Mouse (Mus musculus) heart, postnatal 0 days (tissue): Measurements from ENCODE around the gene Tmem259. TPM values are rescaled to one million over a fixed set of nuclear protein-coding genes. Genes with fewer than 3 reads are reported as not detected.

Source experiments
- ATAC-seq: fragments of 200-750 bp; cut with Nextera tagmentation; 2 replicates; pipeline ENCODE4 v1.8.0; 2017; ENCODE audit warnings: low read depth, moderate number of reproducible peaks, moderate library complexity; ENCODE audit not compliant: insufficient read depth
- DNase-seq: peaks from one replicate; pipeline ENCODE4 v3.0.0-alpha.2; 2016; ENCODE audit warnings: low spot score
- H3K27ac ChIP-seq: fragments of 300-500 bp; sonication (generic); 2 replicates; pipeline ENCODE4 v1.5.1; 2014; ENCODE audit warnings: low read depth, mild to moderate bottlenecking
- H3K27me3 ChIP-seq: fragments of 300-500 bp; sonication (generic); 2 replicates; pipeline ENCODE4 v1.6.1; 2014; ENCODE audit warnings: low read length, mixed read lengths; ENCODE audit not compliant: control insufficient read depth, insufficient read depth
- H3K36me3 ChIP-seq: fragments of 300-500 bp; sonication (generic); replicated peaks from 2 replicates; pipeline ENCODE4 v1.6.1; 2014; ENCODE audit warnings: low read length, mixed read lengths; ENCODE audit not compliant: control insufficient read depth, insufficient read depth
- H3K4me1 ChIP-seq: fragments of 300-500 bp; sonication (generic); 2 replicates; pipeline ENCODE4 v1.6.1; 2014; ENCODE audit warnings: antibody characterized with exemption; ENCODE audit not compliant: control insufficient read depth, insufficient read depth
- H3K4me2 ChIP-seq: fragments of 300-500 bp; sonication (generic); 2 replicates; pipeline ENCODE4 v1.6.1; 2014; ENCODE audit warnings: low read depth, mild to moderate bottlenecking, low read length, moderate library complexity
- H3K4me3 ChIP-seq: fragments of 300-500 bp; sonication (generic); 2 replicates; pipeline ENCODE4 v1.5.1; 2014; ENCODE audit warnings: low read depth, low read length
- H3K9ac ChIP-seq: fragments of 300-500 bp; sonication (generic); replicated peaks from 2 replicates; pipeline ENCODE4 v1.6.1; 2014; ENCODE audit warnings: low read depth, low read length, mixed read lengths
- H3K9me3 ChIP-seq: fragments of 300-500 bp; sonication (generic); replicated peaks from 2 replicates; pipeline ENCODE4 v1.6.1; 2016; ENCODE audit warnings: low read length; ENCODE audit not compliant: control insufficient read depth
- CTCF ChIP-seq: IDR thresholded peaks from 2 replicates; pipeline ENCODE4 v1.5.1; 2016; ENCODE audit warnings: antibody characterized with exemption, control low read depth, low read depth
- EP300 ChIP-seq: IDR thresholded peaks from 2 replicates; pipeline ENCODE4 v1.6.1; 2016; ENCODE audit warnings: antibody characterized with exemption, low read depth
- whole genome bisulfite sequencing: fragments of 180-500 bp; shearing (Covaris S2); extraction: QIAGEN DNeasy Blood & Tissue Kit; methylation state at CpG from one replicate; pipeline ENCODE4 v1.1.7; 2014; 5-methylcytosine and 5-hydroxymethylcytosine counted together
- polyA plus RNA-seq: library from polyadenylated mRNA; unstranded; fragments of >200 nt; fragmentation: Nextera tagmentation; extraction: Ambion mirVana; gene quantifications from 2 replicates; pipeline ENCODE4 v1.2.1, GENCODE M21; 2015
- total RNA-seq: library from RNA; depleted of rRNA; stranded (reverse); fragments of >200 nt; gene quantifications from 2 replicates; pipeline ENCODE4 v1.2.3, GENCODE M21; 2014; ENCODE audit warnings: low replicate concordance; rRNA removed

Tmem259 gene
- total and polyA plus RNA-seq, 2 experiments from 2014 or later: 18.0 to 162 TPM

DNA sequence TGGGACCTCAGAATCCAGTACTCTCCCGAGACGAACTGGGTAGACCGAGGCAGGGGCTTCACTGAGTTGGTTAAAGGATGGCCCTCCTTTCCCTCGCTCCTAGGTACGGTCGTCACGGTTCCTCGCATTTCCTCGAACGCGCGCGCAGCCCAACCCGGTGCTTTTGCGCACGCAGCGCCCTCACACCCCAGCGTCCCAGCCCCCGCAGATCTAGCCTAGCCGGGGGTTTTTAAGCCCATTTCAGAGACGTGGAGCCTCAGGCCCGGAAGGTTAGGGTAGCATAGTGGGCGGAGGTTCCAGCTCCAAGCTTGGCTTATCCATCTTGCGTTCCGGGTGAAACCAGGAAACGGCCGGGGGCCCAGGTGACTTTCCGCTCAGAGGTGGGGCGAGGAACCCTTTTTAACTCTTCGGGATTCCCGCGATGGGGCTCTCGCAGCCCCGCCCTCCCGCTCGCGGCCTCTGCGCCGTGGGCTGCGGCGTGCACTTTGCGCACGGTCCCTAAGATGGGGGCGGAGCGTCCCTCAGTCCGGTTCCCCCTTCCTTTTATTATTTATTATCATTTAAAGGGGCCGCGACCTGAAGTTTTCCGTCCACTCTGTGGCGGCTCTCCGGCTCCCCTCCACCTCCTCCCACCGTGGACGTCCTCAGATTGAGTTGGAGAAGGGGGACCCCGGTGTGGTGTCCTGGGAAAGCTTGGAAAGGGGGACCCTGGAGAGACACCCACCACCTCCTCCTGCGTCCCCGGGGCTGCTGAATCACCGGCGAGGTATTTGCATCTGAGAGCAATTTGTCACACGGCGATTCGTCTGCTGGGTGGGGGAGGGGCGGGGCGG is 57.4 kb downstream of the Tmem259 start, which contains the start of gene Arid3a:
Gene Arid3a (plus strand): TSS at position 553 of the 833 bp plus-strand sequence.
- under 1% methylated on average over 63 of the region's 63 CpGs for WGBS
- Histone ChIP-seq H3K4me1 (peaks cover 19% of the 10 kb centered on the region; the same call in 1 of the 2 replicates), H3K27ac (peak within 1 kb of the TSS; percentile 86), H3K9me3 (no peaks in the 10 kb centered on the region), H3K4me2 (peak within 1 kb of the TSS; percentile 95), H3K36me3 (0 out of 2 replicates have a peak, but pooled peaks cover 7% of the 10 kb centered on the region), H3K27me3 (peaks cover 17% of the 10 kb centered on the region), H3K4me3 (peak within 1 kb of the TSS; percentile 88), H3K9ac (peak within 1 kb of the TSS; percentile 86)
- DNase-seq: peak; percentile 89
- ATAC-seq: peak; percentile 77
- no peak for TF ChIP-seq EP300
- no peak for TF ChIP-seq CTCF

DNA sequence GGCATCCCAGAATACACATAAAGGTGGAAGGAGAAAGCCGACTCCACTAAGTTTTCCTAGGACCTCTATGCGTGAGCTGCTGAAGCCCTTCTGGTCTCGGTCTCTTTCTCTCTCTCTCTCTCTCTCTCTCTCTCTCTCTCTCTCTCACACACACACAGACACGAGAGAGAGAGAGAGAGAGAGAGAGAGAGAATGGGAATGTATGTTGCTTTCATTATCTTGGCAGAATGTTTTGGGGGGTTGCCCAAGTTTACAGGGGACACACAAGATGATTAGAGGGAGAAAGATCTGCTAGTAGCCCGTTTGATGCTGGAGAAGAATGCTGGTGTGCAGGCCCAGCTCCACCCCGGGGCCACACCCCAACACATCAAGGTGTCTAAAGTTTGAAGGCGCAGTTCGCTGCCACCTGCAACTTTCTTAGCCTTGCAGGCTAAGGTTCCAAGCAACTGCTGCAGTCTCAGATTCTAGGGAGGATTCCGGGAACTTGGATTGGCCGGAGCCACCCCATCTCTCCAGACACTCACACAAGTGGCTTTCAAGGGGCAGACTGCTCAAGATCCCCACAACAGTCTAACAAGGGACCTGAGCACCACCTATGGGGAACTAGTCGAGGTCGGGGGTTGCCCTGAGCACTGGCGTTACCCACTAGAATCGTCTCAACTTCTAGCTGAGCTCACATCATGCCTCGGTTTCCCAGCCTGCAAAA is 58.2 kb downstream of the Tmem259 start:
- Histone ChIP-seq H3K4me1 (peaks cover 23% of the 10 kb centered on the region; the same call in 1 of the 2 replicates), H3K4me2 (peak overlapping the region; percentile 95), H3K4me3 (peak overlapping the region; percentile 88), H3K27ac (no peak overlapping the region), H3K9me3 (no peaks in the 10 kb centered on the region), H3K36me3 (0 out of 2 replicates have a peak, but pooled peaks cover 3% of the 10 kb centered on the region), H3K27me3 (peaks cover 24% of the 10 kb centered on the region), H3K9ac (peak overlapping the region; percentile 86)
- no peak for TF ChIP-seq CTCF
- no peak for TF ChIP-seq EP300
- no peak for DNase-seq
- 6% methylated on average over 14 of the region's 15 CpGs for WGBS
- ATAC-seq: no peak

DNA sequence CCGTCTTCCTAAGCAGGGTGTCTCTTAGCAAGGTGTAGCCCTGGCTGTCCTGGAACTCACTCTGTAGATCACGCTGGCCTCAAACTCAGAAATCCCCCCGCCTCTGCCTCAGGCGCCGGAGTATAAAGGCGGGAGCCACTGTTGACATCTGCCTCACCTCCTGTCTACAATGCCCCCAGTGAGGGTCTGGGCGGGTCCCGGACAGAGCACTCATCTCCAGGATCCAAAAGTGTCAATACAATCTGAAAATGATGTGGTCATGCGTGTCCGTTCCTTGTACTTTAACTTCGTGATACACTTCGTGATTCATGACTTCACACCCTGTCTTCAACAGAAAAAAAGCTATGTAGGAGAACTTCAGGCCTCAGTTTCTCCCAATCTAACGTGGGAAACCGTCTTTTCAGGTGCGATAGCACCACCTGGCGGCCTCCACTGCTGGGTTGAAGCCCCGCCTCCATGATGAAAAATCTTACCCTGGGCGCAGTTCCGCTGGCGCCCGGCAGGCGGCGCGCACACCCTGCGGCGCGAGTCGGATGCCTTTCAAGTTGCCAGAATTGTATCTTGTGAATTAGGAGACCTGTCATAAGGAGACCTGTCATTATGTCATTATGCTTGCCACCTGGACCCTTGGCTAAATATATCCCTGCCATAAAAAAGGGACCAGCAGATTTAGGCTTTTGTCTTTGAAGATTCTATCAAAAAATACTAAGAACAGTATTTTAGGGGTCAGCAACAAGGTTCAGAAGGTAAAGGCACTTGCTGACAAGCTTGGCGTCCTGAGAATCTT is 58.9 kb downstream of the Tmem259 start:
- Histone ChIP-seq H3K4me3 (no peak overlapping the region), H3K9ac (no peak overlapping the region), H3K4me1 (peaks cover 23% of the 10 kb centered on the region; the same call in 1 of the 2 replicates), H3K27ac (no peak overlapping the region), H3K36me3 (no peaks in the 10 kb centered on the region), H3K27me3 (peaks cover 32% of the 10 kb centered on the region), H3K9me3 (no peaks in the 10 kb centered on the region), H3K4me2 (peak overlapping the region; percentile 95)
- 9% methylated on average over 29 of the region's 29 CpGs for WGBS
- TF ChIP-seq CTCF (peak; percentile 99), EP300 (no peak)
- DNase-seq (peak; percentile 84), ATAC-seq (peak; percentile 8; the same call in 1 of the 2 replicates)

Other genes starting within 250 kb of the Tmem259 start
Only the 30 nearest of the 33 such genes appear.
- 38.6 and 67.5 TPM in 2 replicates for gene Rnf126, start 217.4 kb downstream of the Tmem259 start, total RNA-seq
- 35.9 and 37.6 TPM in 2 replicates for gene Rnf126, start 217.4 kb downstream of the Tmem259 start, polyA plus RNA-seq
- gene Fstl3, start 207.1 kb downstream of the Tmem259 start, total RNA-seq: 21.4 and 28.0 TPM in 2 replicates
- gene Fstl3, start 207.1 kb downstream of the Tmem259 start, polyA plus RNA-seq: 13.2 and 13.7 TPM in 2 replicates
- 1.3 and 1.4 TPM in 2 replicates for gene Prss57, start 193.4 kb downstream of the Tmem259 start, total RNA-seq
- gene Prss57, start 193.4 kb downstream of the Tmem259 start, polyA plus RNA-seq: not detected in 2 replicates
- gene Palm, start 190.8 kb downstream of the Tmem259 start, total RNA-seq: 31.2 and 52.3 TPM in 2 replicates
- gene Palm, start 190.8 kb downstream of the Tmem259 start, polyA plus RNA-seq: 39.8 and 44.0 TPM in 2 replicates
- gene Misp, start 163.3 kb downstream of the Tmem259 start, total RNA-seq: not detected in 2 replicates
- 0.08 and 0.41 TPM in 2 replicates for gene Misp, start 163.3 kb downstream of the Tmem259 start, polyA plus RNA-seq
- gene Ptbp1, start 129.9 kb downstream of the Tmem259 start, total RNA-seq: 186 and 196 TPM in 2 replicates
- 39.8 and 40.4 TPM in 2 replicates for gene Ptbp1, start 129.9 kb downstream of the Tmem259 start, polyA plus RNA-seq
- gene Prtn3, start 109.9 kb downstream of the Tmem259 start, total RNA-seq: not detected in 2 replicates
- 0.70 and 0.74 TPM in 2 replicates for gene Prtn3, start 109.9 kb downstream of the Tmem259 start, polyA plus RNA-seq
- 3.2 and 5.9 TPM in 2 replicates for gene Plppr3, start 109.7 kb downstream of the Tmem259 start, total RNA-seq
- 2.5 and 3.0 TPM in 2 replicates for gene Plppr3, start 109.7 kb downstream of the Tmem259 start, polyA plus RNA-seq
- not detected in 2 replicates for gene Elane, start 98.1 kb downstream of the Tmem259 start, total RNA-seq
- gene Elane, start 98.1 kb downstream of the Tmem259 start, polyA plus RNA-seq: not detected in 2 replicates
- gene Cfd, start 93.5 kb downstream of the Tmem259 start, total RNA-seq: 0.19 TPM in 1 of 2 replicates, not detected in the other
- 0.22 TPM in 1 of 2 replicates, not detected in the other for gene Cfd, start 93.5 kb downstream of the Tmem259 start, polyA plus RNA-seq
- gene Med16, start 75.4 kb downstream of the Tmem259 start, total RNA-seq: 64.7 and 77.6 TPM in 2 replicates
- gene Med16, start 75.4 kb downstream of the Tmem259 start, polyA plus RNA-seq: 30.9 and 36.2 TPM in 2 replicates
- not detected in 2 replicates for gene Gm26602, start 73.5 kb downstream of the Tmem259 start, total RNA-seq
- 4.0 and 6.0 TPM in 2 replicates for gene Gm26602, start 73.5 kb downstream of the Tmem259 start, polyA plus RNA-seq
- gene Kiss1r, start 67.4 kb downstream of the Tmem259 start, total RNA-seq: not detected in 2 replicates
- 0.45 and 0.57 TPM in 2 replicates for gene Kiss1r, start 67.4 kb downstream of the Tmem259 start, polyA plus RNA-seq
- gene R3hdm4, start 63.1 kb downstream of the Tmem259 start, total RNA-seq: 40.9 and 58.4 TPM in 2 replicates
- gene R3hdm4, start 63.1 kb downstream of the Tmem259 start, polyA plus RNA-seq: 104 and 107 TPM in 2 replicates
- gene Arid3a, start 57.3 kb downstream of the Tmem259 start, total RNA-seq: 5.3 and 5.6 TPM in 2 replicates
- gene Arid3a, start 57.3 kb downstream of the Tmem259 start, polyA plus RNA-seq: 0.65 and 0.77 TPM in 2 replicates
- gene Wdr18, start 24.2 kb downstream of the Tmem259 start, total RNA-seq: 29.3 and 51.5 TPM in 2 replicates
- gene Wdr18, start 24.2 kb downstream of the Tmem259 start, polyA plus RNA-seq: 54.3 and 58.4 TPM in 2 replicates
- not detected in 2 replicates for gene Grin3b, start 13.6 kb downstream of the Tmem259 start, total RNA-seq
- gene Grin3b, start 13.6 kb downstream of the Tmem259 start, polyA plus RNA-seq: 0.29 and 0.34 TPM in 2 replicates
- 142 and 158 TPM in 2 replicates for gene Cnn2, start 4.3 kb upstream of the Tmem259 start, total RNA-seq
- 126 and 149 TPM in 2 replicates for gene Cnn2, start 4.3 kb upstream of the Tmem259 start, polyA plus RNA-seq
- gene Abca7, start 12.2 kb upstream of the Tmem259 start, total RNA-seq: 10.4 and 11.4 TPM in 2 replicates
- gene Abca7, start 12.2 kb upstream of the Tmem259 start, polyA plus RNA-seq: 1.9 TPM in 2 replicates
- gene Arhgap45, start 32.3 kb upstream of the Tmem259 start, total RNA-seq: 3.9 and 11.0 TPM in 2 replicates
- gene Arhgap45, start 32.3 kb upstream of the Tmem259 start, polyA plus RNA-seq: 1.9 TPM in 2 replicates
- gene Polr2e, start 55.5 kb upstream of the Tmem259 start, total RNA-seq: 70.6 and 106 TPM in 2 replicates
- 120 and 123 TPM in 2 replicates for gene Polr2e, start 55.5 kb upstream of the Tmem259 start, polyA plus RNA-seq
- gene Gpx4, start 62.8 kb upstream of the Tmem259 start, total RNA-seq: 490 and 500 TPM in 2 replicates
- gene Gpx4, start 62.8 kb upstream of the Tmem259 start, polyA plus RNA-seq: 874 and 900 TPM in 2 replicates
- gene Sbno2, start 121.2 kb upstream of the Tmem259 start, total RNA-seq: 21.1 and 22.0 TPM in 2 replicates
- gene Sbno2, start 121.2 kb upstream of the Tmem259 start, polyA plus RNA-seq: 5.9 and 6.3 TPM in 2 replicates
- 40.3 and 57.4 TPM in 2 replicates for gene Stk11, start 131.5 kb upstream of the Tmem259 start, total RNA-seq
- 10.6 and 10.8 TPM in 2 replicates for gene Stk11, start 131.5 kb upstream of the Tmem259 start, polyA plus RNA-seq
- 970 and 972 TPM in 2 replicates for gene Atp5d, start 154.3 kb upstream of the Tmem259 start, total RNA-seq
- 1,858 and 1,876 TPM in 2 replicates for gene Atp5d, start 154.3 kb upstream of the Tmem259 start, polyA plus RNA-seq
- gene Cbarp, start 156.5 kb upstream of the Tmem259 start, total RNA-seq: 2.8 and 5.9 TPM in 2 replicates
- 1.0 and 1.1 TPM in 2 replicates for gene Cbarp, start 156.5 kb upstream of the Tmem259 start, polyA plus RNA-seq
- gene Midn, start 163.9 kb upstream of the Tmem259 start, total RNA-seq: 100 and 122 TPM in 2 replicates
- 12.4 and 15.8 TPM in 2 replicates for gene Midn, start 163.9 kb upstream of the Tmem259 start, polyA plus RNA-seq
- gene Cirbp, start 181.7 kb upstream of the Tmem259 start, total RNA-seq: 121 and 163 TPM in 2 replicates
- gene Cirbp, start 181.7 kb upstream of the Tmem259 start, polyA plus RNA-seq: 208 and 330 TPM in 2 replicates
- 0.66 and 8.9 TPM in 2 replicates for gene 1600002K03Rik, start 188.6 kb upstream of the Tmem259 start, total RNA-seq
- 4.6 and 5.7 TPM in 2 replicates for gene 1600002K03Rik, start 188.6 kb upstream of the Tmem259 start, polyA plus RNA-seq
- gene Efna2, start 195.2 kb upstream of the Tmem259 start, total RNA-seq: 2.4 and 3.0 TPM in 2 replicates
- gene Efna2, start 195.2 kb upstream of the Tmem259 start, polyA plus RNA-seq: 3.3 and 3.7 TPM in 2 replicates